Mouse (Mus musculus): ENCODE data around the gene Sptbn1.
A peak's percentile ranks its signal among the peaks of the same experiment; 100 is the strongest.

Sptbn1 gene

DNA sequence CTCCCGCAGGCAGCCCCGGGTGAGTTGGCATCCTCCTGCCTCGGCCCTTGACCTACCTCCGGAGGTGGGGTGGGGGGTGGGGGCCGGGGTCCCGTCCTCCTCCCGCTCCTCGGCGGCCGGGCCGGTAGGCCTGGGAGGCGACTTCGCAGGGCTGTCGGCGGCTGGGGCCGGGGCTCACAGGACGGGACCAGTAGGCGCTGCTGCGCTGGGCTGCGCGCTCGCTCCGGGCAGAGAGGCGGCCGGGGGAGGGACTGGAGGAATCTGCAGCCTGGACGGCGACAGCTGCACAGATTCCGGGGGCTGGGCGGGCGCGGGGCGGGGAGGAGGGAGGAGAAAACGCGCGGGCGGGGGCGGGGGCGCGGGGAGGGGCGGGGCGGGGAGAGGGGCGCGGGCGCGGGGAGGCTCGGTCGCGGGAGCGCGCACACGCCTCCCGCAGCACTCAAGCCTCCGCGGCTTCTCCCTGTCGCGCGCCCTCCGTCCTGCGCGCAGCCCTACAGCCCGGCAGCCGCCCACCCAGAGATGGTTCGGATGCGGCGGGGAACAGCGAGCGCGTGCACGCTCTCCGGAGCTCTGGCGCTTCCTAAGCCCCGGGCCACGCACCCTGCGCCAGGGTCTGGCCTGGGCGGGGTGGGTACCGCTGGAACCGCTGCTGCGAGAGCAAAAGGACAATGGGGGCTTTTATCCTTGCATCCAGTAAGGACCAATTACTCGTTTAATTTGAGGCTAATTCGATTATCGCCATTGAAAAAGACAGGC is at the start of gene Sptbn1:
Gene Sptbn1 (minus strand): TSS at position 284 of the 756 bp plus-strand sequence.
- DNase-seq (ENCODE audit: extremely low read depth, low read depth): no peak

DNA sequence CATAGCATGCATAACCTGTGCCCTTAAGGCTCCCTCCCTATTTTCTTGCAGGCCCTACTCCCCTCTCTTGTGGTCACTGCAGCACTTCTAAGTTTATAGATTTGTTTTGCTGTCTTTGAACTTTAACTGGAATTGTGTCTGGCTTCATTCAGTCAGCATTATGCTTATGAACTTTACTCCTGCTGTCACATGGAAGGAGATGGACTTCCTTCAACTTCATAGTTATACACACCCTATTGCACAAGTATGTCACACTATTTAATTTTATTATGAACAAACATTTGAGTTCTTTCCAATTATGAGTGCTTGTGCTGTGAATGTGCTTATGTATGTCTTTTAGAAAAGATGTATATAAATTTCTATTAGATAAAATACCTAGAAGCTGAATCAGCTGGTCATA is 26.3 kb upstream of the Sptbn1 start:
- DNase-seq (ENCODE audit: extremely low read depth, low read depth): no peak

DNA sequence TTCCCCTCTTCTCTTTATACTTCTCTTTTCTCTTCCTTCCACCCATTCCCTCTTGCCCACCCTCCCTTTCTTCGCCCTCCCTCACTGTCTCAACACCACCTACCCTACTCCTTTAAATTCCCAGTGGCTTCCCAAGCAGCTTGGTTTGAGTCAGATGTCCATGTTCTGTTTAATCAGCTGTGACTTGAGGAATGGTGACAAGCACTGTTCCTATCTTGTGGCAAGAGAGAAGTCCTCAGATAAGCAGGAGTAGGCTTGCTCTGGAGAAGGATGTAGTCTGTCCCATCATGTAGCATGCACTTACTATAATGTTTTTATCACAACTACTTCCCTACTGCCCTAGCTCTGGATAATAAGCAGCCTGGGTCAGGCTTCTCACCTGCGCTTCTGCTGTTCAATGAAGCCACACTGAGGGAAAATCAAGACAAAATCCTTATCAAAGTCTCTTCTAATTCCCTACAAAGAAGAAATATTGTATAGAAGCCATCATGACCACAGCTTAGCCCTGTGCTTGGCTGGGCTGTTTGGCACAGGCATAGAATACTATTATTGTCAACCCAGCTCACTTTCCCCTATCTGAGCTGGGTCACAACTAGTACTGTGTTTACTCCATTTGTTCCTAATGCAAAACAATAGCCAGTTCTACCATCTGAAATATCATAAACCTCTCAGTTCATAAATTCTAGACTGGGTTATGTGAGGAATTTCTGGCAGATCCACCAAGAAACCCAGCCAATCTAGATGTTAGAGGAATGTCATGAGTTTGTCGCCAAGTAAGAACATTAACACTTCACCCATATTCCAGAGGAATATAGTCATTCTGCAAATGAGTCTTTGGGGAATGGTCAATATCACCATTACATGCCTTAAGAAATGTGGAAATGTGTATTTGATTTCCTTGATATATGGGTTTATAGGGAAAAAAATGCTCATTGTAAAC is 24.5 kb upstream of the Sptbn1 start:
- no peak for DNase-seq (ENCODE audit: extremely low read depth, low read depth)

DNA sequence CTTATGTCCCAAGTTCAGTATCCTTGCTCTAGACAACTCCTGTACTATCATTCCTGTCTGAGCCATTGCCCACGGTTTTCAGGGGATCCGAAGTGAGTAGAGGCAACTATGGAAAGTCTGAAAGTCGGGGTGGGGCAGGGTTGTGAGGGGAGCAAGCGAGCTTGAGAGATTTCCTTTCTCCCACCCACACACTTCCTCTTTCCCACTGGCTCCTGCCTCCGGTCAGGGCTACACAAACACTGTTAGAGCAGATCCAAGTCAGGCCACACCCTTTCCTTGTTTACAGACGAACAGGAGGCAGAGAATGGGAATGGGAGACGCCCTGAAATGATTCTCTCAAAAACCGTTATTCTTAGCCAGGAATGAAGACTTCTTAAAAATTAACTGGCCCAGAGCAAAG is 23.2 kb upstream of the Sptbn1 start:
- peak; percentile 72 for DNase-seq (ENCODE audit: extremely low read depth, low read depth)

DNA sequence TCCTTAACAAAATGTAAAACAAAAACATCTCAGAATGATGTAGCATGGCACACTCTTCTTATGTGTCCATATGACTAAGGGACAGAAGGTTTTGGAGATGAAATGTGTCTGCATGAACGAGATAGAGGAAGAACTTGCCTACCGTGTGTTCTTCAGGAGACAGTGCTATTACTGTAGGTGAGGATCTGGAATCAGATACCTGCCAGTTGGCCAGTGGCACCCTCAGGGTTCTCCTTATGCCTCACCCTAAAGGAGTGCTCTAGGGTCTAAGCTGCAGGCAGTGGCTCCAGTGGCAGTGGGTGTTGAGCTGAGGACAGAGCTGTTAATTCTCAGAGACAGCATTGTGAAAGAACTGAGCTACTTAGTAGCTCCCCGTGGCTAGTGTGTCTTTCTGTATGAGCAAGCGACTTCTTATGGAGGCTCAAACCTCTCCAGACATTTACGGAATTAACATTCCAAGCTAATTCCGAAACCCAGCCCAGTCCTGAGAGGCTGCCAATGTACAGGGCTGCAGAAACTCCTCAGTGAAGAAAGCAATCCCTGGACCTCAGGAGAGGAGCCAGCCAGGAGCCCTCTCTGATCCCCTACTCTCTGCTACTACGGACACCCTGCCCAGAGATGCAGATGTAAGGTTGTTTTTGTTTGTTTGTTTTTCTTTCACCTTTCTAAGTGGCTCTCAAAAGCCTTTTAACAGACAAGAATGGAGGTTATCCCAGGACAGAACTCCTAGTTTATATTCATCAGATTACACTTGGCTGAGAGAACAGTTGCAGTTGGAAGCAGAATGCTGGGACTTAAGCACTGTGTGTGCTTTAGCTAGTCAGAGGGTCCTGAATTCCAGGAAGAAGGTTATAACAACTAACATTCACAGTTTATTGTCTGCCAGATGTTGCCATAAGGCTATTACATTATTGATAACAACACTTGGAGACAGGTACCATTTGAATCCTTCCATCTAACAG is 21.8 kb upstream of the Sptbn1 start:
- DNase-seq (ENCODE audit: extremely low read depth, low read depth): no peak

DNA sequence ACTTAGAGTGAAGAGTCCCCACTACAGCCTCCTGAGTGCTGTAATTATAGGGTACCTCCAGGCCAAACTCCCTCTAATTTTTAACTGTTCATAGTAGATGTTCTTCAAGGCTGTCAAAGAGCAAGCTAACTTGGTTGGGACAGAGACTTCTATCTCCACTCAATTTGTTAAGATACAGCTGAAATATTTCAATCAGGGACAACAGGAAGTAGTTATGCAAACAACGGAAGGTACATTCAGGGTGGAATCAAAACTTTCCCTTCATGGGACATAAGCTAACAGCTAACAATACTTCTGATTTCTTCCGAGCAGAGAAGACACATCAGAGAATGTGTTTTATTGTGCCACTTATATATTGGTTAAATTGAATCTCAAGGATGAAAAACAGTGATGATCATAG is 20.1 kb upstream of the Sptbn1 start:
- DNase-seq (ENCODE audit: extremely low read depth, low read depth): no peak

DNA sequence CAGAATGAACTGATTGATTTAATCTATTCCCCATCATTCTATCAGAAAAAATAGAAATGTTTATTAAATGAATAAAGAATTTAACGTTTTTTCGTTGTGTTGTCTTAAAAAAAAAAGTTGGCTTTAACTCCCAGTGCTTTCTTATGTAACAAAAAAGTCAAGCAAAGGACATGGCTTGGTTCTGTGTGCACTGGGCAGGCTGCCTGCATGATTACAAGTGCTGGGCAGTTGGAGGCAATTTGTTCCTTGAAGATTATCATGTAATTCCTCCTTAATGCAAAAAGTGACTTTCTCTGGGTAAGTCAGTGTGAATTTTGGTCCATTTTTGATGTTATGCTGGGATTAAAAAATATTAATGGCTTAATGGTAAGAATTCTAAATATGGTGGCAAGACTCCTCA is 15.7 kb upstream of the Sptbn1 start:
- DNase-seq (ENCODE audit: extremely low read depth, low read depth): no peak

DNA sequence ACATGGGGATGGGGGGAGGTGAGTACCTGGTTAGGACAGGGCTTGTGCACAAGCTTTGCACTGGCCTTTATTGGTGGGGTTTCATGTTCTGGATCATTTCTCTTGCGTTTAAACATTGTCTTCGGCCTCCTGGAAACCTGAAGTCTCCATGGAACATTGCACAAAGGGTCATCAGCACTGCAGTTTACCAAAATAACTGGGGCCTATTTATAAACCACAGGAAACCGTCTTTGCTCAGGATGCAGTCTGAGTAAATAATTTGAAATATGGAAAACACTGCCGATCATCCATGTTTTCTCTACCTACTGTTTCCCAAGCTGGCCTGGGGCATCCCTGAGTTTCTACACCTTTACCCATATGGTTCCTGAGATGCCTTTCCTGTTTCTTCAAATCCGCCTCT is 13.1 kb upstream of the Sptbn1 start:
- no peak for DNase-seq (ENCODE audit: extremely low read depth, low read depth)

DNA sequence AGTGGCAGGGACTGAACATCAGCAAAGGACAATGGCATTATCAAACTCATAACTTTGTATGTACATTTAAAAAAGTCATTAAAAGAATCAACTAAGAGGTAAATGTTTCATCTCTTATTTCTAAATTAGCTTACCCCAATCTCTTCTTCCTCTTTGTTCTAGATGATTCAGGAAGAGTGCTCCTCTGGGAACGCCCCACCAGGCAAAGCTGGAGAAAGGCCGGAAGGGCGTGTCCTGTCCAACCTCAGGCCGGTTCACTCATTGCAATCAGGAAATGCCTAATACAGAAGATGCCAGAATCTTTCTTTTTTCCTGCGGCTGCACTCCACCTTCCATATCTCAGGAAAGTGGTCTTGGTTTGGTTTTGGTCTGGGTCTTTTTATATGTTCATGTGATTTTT is 11.3 kb upstream of the Sptbn1 start:
- no peak for DNase-seq (ENCODE audit: extremely low read depth, low read depth)

DNA sequence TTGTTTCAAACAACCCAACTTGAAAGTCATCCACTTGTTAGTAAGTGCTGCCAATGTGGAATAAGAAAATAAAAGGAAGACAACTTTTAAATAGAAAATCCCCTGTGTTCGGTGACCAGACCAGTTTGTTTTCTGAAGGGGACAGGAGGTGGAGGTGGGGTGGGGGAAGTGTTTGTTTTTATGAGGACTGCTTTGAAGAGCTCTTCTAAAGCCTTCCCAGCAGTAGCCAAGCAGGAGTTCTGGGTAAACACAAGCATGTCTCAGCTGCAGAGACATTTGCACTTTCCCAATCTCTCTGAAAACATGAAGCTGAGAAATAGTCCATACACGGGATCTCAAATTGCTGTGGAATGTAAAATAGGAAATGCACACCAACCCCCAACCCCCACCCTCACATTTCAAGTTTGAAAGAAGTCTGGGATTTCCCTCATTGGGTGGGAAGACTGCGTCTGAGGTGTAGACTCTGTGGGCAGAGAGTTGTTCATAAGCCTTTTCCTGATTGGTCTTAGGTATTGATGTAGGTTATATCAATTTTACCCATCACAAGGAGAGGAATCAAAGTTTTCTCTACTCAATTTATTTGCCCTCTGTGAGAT is 7.6 kb upstream of the Sptbn1 start:
- no peak for DNase-seq (ENCODE audit: extremely low read depth, low read depth)

DNA sequence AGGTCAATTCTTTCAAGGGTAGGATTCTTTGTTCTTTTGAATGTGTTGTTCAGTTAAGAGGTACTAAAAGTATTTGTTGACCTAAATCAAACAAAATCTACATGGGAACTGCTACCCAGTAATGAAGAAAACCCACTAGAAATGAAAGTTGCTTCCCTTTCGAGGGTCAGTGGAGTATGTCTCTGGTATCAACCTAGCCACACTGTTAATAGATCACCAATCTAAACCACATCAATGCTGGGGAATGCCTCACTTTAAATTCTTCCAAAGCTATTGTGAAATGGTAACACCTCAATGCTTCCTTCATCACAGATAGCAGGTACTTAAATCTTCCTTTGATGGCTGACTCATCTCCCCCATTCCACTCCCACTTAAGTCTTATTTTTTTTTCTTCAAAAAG is 1.5 kb upstream of the Sptbn1 start:
- DNase-seq (ENCODE audit: extremely low read depth, low read depth): no peak

DNA sequence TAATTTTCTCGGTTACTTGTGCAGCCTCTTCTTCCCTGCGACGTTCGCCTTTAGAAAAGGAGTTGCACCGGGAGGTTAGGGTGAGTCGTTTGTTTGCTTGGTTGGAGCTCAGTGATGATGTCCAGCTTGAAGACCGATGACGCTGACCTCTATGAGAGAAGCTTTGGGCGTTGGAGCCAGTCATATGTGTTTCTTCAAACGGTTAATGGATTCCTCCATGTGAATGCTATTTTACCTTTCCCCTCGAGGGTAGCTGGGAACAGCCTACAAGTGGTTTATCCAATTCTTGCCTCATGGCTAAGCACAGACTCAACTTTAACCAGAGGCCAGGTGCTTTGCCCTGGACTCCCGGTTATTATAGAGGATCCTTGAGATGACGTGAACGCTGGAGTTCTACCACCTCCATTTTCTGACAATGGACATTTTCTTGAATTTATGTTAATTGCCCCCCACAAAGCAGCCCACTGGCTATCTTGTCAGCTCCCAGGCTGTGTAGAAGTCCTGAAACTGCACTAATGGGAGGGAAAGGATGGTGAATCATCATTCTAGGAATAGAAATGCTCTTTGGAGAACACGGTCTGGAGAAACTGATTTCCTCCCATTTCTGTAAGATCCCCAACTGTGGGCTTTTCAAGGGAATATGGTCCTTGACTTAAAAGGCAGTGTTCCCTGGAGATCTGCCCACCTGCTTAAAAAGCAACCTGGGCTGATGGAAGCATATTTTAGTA is 837 bp upstream of the Sptbn1 start:
- no peak for DNase-seq (ENCODE audit: extremely low read depth, low read depth)

DNA sequence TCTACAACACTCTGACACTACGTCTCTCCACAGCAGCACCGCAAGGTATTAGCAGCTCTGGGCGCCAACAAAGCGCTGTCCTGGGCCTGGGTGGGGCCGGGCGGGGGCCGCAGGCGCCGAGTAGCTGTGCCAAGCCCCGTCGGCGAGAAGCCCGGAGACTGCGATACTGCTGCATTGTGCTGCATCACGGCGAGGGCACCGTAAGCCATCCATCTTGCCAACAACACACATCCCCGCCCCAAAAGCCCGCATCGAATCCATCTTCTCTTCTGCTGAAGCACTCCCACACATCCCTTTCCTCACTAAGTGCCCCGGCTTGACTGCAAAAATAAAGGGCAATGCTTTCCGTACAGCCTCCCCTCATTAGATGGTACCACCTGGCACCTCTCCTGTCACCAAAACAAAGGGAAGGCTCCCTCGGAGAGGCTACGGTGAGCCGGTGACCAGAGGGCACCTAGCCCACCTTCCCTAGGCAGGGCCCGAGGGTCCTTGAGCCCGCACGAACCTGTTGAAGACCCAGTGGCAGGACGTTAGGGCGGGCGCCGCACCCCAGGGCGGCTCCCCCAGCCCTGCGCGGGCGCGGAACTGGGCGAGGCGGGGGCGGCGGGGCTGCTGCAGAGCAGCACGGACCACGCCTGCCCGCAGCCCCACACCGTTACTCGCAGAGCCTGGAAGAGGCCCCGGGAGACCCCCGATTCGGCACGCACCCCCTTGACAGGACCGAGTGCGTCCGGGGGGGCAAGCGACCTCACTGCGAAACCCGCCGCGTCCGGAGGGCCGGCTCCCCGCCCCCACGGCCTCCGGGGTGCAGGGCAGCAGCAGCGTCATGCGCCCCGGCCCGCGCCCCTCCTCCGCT is 711 bp downstream of the Sptbn1 start:
- no peak for DNase-seq (ENCODE audit: extremely low read depth, low read depth)

DNA sequence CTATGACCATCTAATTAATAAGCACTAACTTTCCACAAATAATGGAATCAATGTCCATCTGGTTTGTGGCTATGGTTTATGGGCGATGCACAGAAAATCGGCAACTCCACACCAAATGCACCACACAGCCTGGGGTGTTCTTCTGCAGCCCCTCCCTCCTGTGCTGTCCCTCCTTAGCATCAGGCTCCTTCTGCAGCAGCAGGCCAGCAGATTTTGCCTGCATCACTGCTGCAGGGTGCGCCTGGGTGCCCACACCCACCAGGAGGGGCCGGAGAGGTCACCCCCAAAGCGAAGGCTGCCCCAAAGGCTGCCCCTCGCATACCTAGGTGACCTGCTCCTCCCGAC is 1.3 kb downstream of the Sptbn1 start:
- no peak for DNase-seq (ENCODE audit: extremely low read depth, low read depth)

DNA sequence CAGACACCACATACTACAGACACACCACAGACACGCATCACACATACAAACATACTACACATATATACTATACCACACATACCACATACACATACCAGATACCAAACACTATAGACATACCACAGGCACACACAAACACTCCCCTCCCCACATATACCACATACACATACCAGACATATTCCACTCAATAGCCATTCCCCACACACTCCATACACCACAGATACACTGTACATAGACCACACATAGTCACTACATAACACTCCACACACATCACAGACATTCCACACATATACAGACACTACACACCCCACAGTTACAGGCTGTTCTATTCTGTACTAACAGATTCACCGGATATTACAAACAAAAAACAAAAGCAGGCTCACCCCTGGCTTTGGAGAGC is 2.3 kb downstream of the Sptbn1 start:
- DNase-seq (ENCODE audit: extremely low read depth, low read depth): no peak

DNA sequence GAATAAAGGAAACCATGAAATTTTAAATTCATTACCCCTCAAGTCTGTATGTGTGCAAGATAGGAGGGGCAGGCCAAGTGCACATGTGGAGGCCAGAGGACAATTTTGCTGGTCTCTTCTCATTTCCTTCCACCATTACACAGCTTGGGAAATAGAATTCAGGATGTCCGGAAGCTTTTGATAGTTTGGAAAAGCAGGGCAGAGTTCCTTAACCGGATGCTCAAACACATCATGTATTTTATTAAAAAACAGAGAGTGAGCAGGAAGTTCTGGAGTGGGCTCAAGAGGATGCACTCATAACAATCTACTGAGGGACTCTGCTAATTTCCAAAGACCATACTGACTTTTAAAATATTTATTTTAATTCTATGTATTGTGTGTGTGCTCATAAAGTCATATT is 4.3 kb downstream of the Sptbn1 start:
- no peak for DNase-seq (ENCODE audit: extremely low read depth, low read depth)

DNA sequence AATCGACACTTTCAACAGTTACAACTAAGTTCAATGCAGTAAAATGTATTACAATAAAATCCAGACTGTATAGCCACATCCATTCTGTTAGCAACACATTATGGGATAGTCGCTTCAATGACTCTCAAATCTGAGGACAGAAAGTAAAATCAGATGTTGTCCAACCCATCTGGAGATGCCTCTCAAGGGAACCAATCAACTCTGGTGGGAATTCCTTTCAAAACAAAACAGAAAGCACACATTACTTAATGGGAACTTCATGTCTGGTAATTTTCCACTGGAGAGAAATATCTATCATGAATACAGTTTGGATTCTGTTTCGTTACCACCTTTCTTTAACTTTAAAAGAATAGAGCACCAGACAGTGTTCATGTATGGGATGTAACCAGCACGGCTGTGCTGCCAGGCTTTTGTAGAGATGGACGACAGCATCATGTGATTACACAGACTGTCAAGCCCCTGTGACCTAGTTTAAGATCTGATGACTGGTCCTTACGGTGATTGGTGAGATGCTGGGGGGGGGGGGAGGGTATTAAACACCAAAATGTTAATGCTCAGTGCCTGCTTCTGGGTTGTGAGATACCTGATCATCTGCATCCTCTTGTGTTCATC is 9.1 kb downstream of the Sptbn1 start:
- DNase-seq (ENCODE audit: extremely low read depth, low read depth): no peak

DNA sequence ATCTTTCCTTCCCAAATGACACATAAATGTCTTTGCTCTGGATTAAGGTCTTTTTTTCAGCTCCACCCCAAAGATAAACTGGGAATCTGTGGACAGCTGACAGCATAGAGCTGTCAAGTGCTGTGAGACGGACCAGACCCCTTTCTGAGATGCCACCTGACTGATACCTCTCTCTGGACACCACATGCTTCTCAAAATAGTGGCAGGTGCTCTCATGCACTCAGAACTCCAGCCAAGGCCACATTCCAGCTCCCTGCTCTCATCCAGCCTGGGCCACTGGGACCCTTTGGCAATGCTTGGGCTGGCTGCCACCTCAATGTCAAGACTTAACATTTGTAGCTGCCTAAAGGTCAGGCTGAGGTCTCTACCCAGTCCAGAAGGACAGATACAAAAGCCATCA is 10.2 kb downstream of the Sptbn1 start:
- DNase-seq (ENCODE audit: extremely low read depth, low read depth): no peak

DNA sequence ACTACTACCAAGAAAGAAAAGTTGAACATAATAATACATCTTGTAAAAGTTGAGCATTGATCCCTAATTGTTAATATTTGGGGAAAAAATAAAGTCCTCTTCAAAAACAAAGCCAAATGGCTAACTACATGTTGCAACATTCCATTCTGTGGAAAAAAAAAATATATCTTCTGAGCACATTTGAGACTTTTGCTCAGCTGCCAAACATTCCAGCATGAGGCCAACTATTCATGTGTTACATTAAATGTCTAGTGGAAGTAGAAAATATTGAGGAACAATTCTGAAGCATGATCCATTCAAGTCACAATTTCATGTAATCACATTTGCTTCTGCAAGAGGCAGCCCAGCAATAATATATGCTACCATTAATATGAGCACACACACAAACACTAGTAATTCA is 10.9 kb downstream of the Sptbn1 start:
- no peak for DNase-seq (ENCODE audit: extremely low read depth, low read depth)
